Mouse (Mus musculus): ENCODE measurements at regions not wholly inside any gene's neighbourhood (a gene's known extent, or its start where the extent isn't known, plus 50 kb on each side); places are given as distances from the start of the nearest gene placed in this dataset.

- no peak for TF ChIP-seq CTCF (conservative IDR thresholded peaks at IDR 0.05; ENCODE audit: low read length)
- no peak for TF ChIP-seq POU5F1 (IDR thresholded peaks at IDR 0.05; ENCODE audit: borderline replicate concordance, low read length)
- no peak for TF ChIP-seq NANOG (IDR thresholded peaks at IDR 0.05; ENCODE audit: borderline replicate concordance, low read length)
Measured at GRCm38 (mm10) chr2:21908813-21909480, 318.4 kb upstream of the Myo3a start.
